Mouse (Mus musculus) subcutaneous adipose tissue, adult 2 months (tissue): Measurements from ENCODE around the gene Zfp977. TPM values are rescaled to one million over a fixed set of nuclear protein-coding genes. Genes with fewer than 3 reads are reported as not detected.

ENCODE experiments used
- polyA plus RNA-seq: library from polyadenylated mRNA; depleted of rRNA; stranded (reverse); fragments of >200 nt; gene quantifications from 2 replicates; pipeline ENCODE4 v1.2.3, GENCODE M21; 2012; ENCODE audit warnings: low replicate concordance; rRNA removed

The Zfp977 gene
- polyA plus RNA-seq: 0.30 TPM in 2 replicates

DNA sequence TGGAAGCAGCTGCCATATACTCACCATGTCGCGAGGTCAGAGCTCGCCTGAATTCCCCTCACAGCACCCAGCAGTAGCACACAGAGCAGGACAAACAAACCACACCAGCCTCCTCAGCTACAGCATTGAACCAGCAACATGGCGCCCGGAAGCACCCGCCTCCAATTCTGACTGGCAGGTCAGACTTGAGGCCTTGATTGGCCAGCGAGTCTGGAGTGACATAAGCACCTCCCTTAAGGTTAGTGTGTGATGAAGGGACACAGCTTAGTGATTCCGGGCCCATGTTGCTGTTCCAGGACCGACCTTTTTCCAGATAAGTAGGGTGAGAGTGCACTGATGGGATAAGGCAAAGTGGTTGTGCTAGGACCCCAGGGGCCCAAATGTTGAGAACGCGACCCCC, at the start of gene Zfp977:
TSS of gene Zfp977 (minus strand) at position 135 of the 400 bp plus-strand sequence.

GRCm38 (mm10) chr7:42578488-42578887, 13.9 kb downstream of the Zfp977 start, which contains the start of gene Gm21028:
TSS of gene Gm21028 (minus strand) at chr7:42578588.

Other genes starting within 250 kb of the Zfp977 start
- not detected in 2 replicates for gene 4933421I07Rik, start 144.4 kb downstream of the Zfp977 start, polyA plus RNA-seq
- 5.1 and 10.8 TPM in 2 replicates for gene Zfp141, start 86.8 kb downstream of the Zfp977 start, polyA plus RNA-seq
- not detected in 2 replicates for gene Gm21028, start 14.0 kb downstream of the Zfp977 start, polyA plus RNA-seq
- 0.49 and 0.62 TPM in 2 replicates for gene Zfp976, start 50.0 kb upstream of the Zfp977 start, polyA plus RNA-seq
- 0.57 and 1.1 TPM in 2 replicates for gene Zfp975, start 100.2 kb upstream of the Zfp977 start, polyA plus RNA-seq
- not detected in 2 replicates for gene Gm17067, start 134.5 kb upstream of the Zfp977 start, polyA plus RNA-seq
- gene Vmn2r62, start 201.0 kb upstream of the Zfp977 start, polyA plus RNA-seq: not detected in 2 replicates